Mouse (Mus musculus) telencephalon, adult 2 months (tissue): ENCODE measurements around the gene Manbal.

ENCODE experiments used
- DNase-seq: peaks from one replicate; pipeline ENCODE4 v3.0.0-alpha.2; 2011; ENCODE audit warnings: low read depth, low spot score

Gene Manbal

DNA sequence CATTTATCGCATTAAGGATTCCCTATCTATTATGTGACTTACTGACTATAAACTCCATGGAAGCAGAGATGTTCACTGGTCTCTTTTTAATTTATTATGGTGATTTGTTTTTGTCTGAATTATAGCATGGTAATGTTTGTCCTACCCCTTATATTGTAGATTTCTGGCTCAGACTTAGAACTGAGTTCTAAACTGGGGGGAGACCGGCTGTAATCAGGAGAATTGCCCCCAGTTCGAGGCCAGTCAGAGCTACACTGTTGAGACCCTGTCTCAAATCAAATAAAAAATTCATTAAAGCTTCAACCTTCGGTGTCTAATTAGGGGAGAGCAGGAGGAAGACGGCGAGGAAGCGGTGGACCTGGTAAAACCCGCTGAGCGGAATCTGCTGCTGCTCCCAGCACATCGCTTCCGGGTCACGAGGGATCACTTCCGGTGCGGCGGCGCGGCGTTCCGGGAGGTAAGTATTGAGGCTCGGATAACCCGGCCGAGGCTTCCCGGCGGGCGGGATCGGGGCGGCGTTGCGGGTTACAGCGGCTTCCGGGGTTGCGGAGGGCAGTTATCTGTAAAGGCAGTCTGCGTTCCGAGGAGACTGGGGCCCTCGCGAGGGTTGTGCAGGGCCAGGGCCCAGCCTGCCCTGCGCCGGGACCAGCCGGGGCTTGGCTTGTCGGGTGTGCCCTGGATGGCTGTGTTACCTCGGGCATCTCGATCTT, at the start of gene Manbal:
Gene Manbal, plus strand, starts transcription at position 411 of the 710 bp plus-strand sequence.
- DNase-seq, result peak; percentile 74

DNA sequence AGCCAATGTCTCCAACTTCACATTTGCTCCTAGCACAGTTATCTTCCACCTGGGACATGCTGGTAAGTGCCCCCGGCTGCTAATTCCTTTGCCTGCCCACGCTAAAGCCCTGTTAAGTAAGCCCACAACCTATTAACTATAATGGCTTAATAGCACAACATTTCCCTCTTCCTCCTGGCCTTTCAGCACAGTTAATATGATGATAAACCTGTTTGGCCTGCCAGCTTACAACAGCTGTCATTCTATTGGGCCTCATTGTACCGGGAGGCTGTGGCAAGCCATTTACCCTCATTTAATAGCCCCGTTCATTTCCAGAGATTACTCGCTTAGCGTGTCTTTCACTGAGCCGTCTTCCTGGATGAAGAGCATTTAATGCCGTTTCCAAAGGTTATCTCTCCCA, 47.3 kb upstream of the Manbal start:
- DNase-seq, result no peak

DNA sequence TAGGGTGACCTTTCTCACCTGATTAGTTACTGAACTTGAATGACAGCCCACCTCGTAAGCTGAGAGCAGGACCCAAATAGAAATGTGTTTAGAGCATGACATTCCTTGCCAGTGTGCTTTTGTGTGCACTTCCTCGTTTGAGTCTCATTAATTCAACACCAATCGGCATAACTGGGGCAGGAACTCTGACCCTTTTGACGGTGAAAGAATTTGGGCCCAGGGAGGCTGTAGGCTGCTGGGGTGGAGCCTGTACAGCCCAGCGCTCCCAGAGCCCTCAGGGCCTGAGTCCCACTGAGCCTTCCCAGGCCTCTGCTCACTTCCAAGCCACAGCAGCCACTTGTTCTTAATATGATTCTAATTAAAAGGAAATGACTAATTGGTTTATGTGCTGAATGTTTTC, 46.5 kb upstream of the Manbal start:
- no peak for DNase-seq

DNA sequence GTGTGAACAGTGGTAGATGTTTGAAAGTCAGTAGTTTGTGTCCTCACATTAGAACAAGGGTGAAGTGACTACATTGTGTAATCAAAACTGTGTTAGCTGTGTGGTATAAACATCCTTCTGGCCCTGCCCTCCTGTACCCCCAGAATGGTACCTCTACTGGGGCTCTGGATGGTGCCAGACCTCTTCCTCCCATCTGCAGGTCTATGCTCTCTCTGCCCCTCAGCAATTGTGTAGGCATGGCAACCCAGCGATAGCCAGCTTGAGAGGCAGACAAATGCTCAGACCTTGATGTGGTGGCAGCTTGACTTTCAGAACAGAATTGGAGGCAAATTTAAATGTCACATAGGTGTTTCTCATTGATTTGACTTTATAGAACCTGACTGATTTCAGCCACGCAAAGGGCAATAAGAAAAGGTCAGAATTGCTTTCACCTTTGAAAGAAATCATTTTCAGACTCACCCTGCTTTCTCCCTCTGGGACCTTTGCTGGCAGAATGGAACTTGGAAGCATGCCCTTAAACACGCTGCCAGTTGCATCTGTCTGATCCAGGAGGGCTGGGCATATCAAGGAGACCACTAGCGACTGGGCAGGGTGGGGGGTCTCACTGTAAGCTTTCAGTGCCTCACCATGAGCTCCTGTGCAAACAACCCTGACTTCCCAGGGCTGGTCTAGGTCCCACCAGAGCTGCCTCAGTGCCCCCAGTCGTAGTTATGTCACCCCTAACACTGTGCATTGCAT, 45.2 kb upstream of the Manbal start:
- DNase-seq, result no peak

DNA sequence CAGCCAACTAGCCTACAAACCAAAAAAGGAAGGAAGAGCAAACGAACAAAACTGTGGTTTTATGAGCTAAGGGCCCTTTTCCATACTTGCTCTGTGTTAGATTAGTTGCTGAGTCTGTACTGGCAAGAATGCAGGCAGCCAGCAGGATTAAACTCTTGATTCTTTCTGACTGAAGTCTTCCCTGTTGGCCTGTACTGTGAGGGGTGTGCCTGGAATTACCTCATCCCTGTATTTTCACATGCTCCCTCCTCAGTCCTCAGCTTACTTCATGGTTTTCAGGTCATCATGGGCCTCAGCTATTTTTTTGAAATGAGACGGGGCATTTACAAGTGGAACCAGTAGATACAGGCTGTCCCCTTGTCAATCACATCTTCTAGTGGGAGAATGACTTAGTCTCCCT, 42.2 kb upstream of the Manbal start:
- DNase-seq, result no peak

DNA sequence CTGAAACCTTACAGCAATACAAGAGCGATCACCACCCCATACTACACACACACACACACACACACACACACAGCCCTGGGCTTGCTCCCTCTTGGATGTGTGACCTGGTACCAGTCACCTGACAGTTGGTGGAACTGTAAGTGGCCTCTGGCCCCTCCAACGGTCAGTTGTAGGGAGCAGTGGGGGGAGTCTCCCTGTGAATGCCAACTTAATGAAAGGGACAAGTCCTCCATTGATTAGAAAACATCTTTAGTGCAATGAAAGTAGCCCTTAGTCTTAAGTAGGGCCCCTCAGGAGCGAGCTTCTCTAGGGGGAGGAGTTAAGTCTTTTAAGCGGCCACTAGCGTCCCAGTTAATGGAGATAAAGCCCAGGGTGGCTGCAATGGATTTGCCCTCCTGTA, 39.3 kb upstream of the Manbal start:
- DNase-seq, result no peak

- no peak for DNase-seq
Observed at GRCm38 (mm10) chr2:157328570-157328969, 38.8 kb upstream of the Manbal start.

DNA sequence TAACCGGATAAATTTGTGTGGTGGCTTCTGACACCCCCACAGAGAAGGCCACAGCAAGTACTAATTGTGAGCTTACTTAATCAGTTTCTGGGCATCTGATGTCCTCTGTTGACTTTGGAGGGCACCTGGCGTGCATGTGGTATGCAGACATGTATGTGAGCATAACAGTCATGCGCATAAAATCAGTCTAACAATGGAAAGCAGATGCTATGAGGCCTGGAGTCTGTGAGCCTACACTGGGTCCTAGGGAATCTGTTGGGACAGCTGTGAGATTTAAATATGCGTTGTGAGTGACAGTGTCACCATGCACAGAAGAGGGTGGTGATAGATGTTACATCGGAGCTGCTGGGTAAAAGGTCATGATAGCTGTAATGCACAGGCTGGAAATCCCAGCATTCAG, 35.3 kb upstream of the Manbal start:
- no peak for DNase-seq

- no peak for DNase-seq
Observed at GRCm38 (mm10) chr2:157338663-157339062, 28.7 kb upstream of the Manbal start.

- no peak for DNase-seq
Observed at GRCm38 (mm10) chr2:157339532-157339931, 27.9 kb upstream of the Manbal start.

- DNase-seq, result peak; percentile 49
Observed at GRCm38 (mm10) chr2:157340221-157340741, 27.1 kb upstream of the Manbal start.

DNA sequence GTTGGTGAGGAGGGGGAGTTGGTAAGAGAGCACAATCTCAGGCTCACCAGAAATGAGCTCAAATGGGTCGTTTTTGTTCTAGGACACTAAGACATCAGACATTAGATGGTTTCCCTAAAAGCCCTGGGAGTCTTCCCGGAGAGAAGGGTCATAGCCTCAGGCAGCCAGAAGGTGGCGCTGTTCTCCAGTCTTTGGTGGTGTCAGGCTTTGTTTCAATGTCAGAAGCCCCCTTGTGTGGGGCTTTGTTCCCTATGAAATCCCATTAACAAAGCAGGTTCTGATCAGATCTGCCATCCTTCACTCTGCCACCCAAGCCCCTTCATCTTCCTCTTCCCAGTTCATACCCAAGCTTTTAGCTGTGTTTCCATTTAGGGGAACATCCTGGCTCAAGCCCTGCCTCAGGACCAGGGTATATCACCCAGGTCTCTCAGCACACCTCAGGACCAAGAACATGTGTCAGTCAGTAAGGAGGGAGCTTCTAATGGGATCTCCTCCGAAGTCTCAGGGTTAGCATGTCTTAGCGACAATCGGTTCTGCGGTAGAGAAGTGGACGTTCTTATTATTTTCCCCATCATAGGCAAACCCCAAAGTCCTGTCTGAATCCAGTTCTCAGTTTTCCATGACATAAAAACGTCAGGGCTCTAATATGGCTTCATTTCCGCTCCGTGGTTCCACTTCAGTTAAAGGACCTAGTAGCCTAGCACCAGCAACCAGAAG, 25.7 kb upstream of the Manbal start:
- peak; percentile 21 for DNase-seq

DNA sequence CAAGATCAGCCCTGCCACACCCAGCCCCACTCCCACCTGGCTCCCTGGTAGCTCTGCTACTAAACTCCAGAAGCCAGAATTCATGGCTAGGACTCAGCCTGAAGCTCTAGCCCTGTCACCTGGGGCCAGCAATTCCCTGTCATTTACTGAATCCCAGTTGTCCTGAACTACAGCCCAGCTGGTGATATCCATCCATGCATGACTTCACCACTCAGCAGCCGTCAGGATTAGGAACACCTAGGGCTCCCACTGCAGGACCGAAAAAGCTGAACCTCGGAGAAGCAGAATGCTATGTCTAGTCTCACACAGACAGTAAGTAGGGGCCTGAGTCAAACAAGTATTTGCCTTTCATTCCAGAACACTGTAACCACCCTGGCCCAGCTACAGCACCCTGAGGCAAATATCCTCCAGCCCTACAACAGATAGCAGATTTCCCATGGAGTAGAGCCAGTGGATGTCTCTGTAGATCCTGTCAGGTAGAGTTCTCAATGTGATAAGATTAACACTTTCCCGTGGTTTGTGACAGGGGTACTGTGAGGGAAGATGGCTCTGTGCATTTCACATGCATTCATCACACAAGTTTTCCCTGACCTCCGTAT, 25.0 kb upstream of the Manbal start:
- DNase-seq, result no peak

GRCm38 (mm10) chr2:157343337-157343736, 24.1 kb upstream of the Manbal start:
- DNase-seq, result no peak

- peak; percentile 61 for DNase-seq
Observed at GRCm38 (mm10) chr2:157347361-157348159, 19.8 kb upstream of the Manbal start, which contains the start of gene Ghrh. TSS of gene Ghrh (minus strand) at chr2:157347506.

GRCm38 (mm10) chr2:157349121-157349778, 18.1 kb upstream of the Manbal start:
- no peak for DNase-seq

- no peak for DNase-seq
Observed at GRCm38 (mm10) chr2:157353183-157353582, 14.2 kb upstream of the Manbal start.

DNA sequence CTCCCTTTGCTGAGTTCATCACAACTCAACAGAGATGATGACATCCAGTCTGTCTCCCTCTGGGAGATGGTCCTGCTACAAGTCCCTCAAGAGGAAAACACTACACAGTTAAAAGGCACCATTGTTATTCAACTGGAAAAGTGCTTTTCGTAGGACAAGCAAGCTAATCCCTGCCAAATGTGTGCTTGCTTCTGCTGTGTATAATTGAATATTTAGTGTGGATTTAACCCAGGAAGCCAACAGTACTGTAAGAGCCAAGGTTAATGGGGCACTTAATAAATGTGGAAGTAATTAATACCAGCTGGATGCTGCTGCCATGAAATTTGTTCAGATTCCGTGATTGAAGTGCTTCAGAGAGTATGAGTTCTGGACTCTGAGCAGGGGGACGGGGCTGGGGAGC, 13.3 kb upstream of the Manbal start:
- DNase-seq, result no peak

- no peak for DNase-seq
Observed at GRCm38 (mm10) chr2:157360028-157360427, 7.4 kb upstream of the Manbal start.

GRCm38 (mm10) chr2:157363031-157363430, 4.4 kb upstream of the Manbal start:
- DNase-seq, result no peak
